26 mouse cellular contexts compared by ENCODE assay signal in genomic region chr6:127802211-127802610, GRCm38 (mm10). TPM values are rescaled to one million over a fixed set of nuclear protein-coding genes. Genes with fewer than 3 reads are reported as not detected.
"Had no signal": no experiment of that assay in that cellular context is flagged by ENCODE, and none has a peak within 500 bp of the region (broad histone marks: within the 10 kb centered on the region; RNA-seq: fewer than 3 reads in every experiment).

No protein-coding gene starts in this region.

- DNase-seq: forebrain, postnatal 0 days; gastrocnemius, postnatal 14 days; gastrocnemius, postnatal 36 days; heart, adult 11 months; heart, adult 2 months; heart, postnatal 14 days; heart, postnatal 36 days; kidney, adult 18-20 months; kidney, adult 8-10 months; layer of hippocampus, adult 9-11 months; layer of hippocampus, postnatal 36 days; left cerebral cortex, postnatal 4 days had no signal

- H3K27ac ChIP-seq: heart, adult 2 months; heart, embryonic 13.5 days; heart, embryonic 15.5 days; hindbrain, embryonic 13.5 days; hindbrain, embryonic 15.5 days; hindbrain, postnatal 0 days; limb, embryonic 13.5 days; limb, embryonic 15.5 days; liver, embryonic 12.5 days; liver, embryonic 14.5 days had no signal

- ATAC-seq: forebrain, postnatal 0 days; hindbrain, postnatal 0 days; intestine, embryonic 16.5 days; liver, embryonic 12.5 days had no signal

- H3K4me1 ChIP-seq: heart, embryonic 15.5 days; limb, embryonic 15.5 days; liver, embryonic 12.5 days had no signal

- H3K36me3 ChIP-seq: heart, embryonic 13.5 days; heart, embryonic 15.5 days; hindbrain, embryonic 13.5 days; hindbrain, embryonic 15.5 days; limb, embryonic 13.5 days; limb, embryonic 15.5 days; liver, embryonic 12.5 days had no signal

- H3K4me2 ChIP-seq: heart, embryonic 11.5 days; heart, embryonic 13.5 days; heart, embryonic 15.5 days; hindbrain, embryonic 13.5 days; hindbrain, embryonic 15.5 days; limb, embryonic 13.5 days; limb, embryonic 15.5 days; liver, embryonic 12.5 days had no signal

- H3K9me3 ChIP-seq: heart, embryonic 13.5 days; heart, embryonic 15.5 days; hindbrain, embryonic 13.5 days; hindbrain, embryonic 15.5 days; limb, embryonic 13.5 days; limb, embryonic 15.5 days; liver, embryonic 12.5 days had no signal

- H3K27me3 ChIP-seq: hindbrain, embryonic 15.5 days; limb, embryonic 13.5 days; limb, embryonic 15.5 days; liver, embryonic 12.5 days had no signal

- H3K4me3 ChIP-seq: heart, adult 2 months; heart, embryonic 13.5 days; heart, embryonic 15.5 days; hindbrain, embryonic 13.5 days; hindbrain, embryonic 15.5 days; limb, embryonic 13.5 days; limb, embryonic 15.5 days; liver, embryonic 12.5 days had no signal

- H3K9ac ChIP-seq: forebrain, postnatal 0 days; heart, embryonic 13.5 days; heart, embryonic 15.5 days; hindbrain, embryonic 13.5 days; hindbrain, embryonic 15.5 days; limb, embryonic 13.5 days; limb, embryonic 15.5 days; liver, embryonic 12.5 days; liver, embryonic 14.5 days had no signal

RNA-seq across cellular contexts. Expression of gene Prmt8, which starts 32.9 kb away (rescaled TPM):
- polyA plus RNA-seq: heart, adult 2 months; heart, postnatal 0 days; intestine, embryonic 16.5 days; liver, adult 2 months; liver, embryonic 12.5 days; liver, embryonic 16.5 days had no signal
